Mouse (Mus musculus) thymus, adult 18-20 months (tissue): Measurements from ENCODE around the gene Dock1.

Experiments used
- DNase-seq, 2 experiments: peaks; one replicate each; pipeline ENCODE4 v3.0.0; 2022; ENCODE audit warnings: mixed read lengths in 2 of 2

The Dock1 gene

DNA sequence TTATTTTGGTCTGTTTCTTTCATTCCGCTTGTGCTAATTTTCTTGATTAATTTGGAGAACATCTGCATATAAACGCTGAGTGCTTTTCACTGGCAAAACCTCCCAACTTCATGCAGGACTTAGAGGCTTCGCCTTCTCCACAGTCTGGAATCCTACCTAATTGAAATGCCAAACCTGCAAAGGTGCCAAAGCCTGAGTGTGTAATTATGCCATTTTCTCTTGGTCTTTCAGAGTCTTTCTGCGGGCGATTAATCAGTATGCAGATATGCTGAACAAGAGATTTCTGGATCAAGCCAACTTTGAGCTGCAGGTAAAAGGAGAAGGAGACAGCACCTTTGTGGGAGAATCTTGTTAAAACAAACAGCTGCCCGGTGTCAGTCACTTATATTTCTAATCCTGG, 406.4 kb downstream of the Dock1 start:
- no peak for DNase-seq

DNA sequence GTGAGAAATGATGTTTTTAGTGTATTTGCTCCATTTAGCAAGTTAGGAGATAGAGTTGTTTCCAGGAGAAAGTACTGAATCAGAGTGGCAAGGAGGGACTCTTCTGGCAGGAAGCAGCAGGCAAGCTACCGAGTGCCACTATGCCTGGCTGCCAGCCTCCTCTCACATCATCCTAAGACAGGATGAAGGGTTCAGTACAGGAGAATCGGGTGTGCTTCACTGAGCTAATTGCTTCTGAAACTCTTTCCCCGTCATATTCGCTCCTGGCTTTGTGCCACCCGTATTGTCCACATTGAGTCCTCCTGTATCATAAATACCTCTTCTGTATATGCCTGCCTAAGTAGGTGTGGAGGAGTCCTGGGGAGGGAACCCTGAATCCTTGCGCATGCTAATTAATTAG, 406.9 kb downstream of the Dock1 start:
- DNase-seq: no peak

DNA sequence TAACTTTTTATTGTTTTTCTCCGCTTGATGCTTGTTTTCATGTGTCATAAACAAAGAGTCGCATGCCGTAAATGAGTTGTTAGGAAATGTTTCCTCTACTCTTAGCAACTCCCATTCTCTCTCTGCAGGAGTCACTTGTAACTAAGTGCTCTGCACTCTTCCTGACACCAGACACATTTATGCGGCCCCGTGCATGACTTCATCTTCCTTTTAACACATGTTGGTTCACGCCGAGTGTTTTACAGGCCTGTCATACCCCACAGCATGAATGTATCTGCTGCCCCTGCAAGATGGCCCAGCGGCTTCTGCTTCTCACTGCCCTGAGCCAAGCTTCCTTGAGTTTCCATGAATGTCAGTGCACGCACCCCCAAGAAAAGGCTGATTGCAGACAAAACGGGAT, 407.4 kb downstream of the Dock1 start:
- no peak for DNase-seq

DNA sequence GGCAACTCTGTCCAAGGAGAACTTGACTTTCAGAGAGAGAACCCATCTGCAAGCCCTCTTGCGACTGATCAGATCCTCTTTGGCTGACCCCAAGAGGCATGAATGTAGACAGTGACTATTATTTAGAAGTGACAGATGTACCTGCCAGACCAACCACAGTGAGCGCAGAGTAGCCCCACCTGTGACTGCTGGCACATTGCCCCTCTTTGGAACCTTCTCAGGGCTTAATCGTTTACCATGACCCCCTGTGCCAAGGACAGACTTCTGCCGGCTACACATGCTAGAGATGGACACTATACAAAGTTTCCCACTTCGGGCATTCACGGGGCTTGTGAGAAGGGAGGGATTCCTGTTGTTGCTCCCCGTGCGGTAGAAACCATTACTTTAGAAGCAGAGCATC, 413.0 kb downstream of the Dock1 start:
- DNase-seq: no peak

DNA sequence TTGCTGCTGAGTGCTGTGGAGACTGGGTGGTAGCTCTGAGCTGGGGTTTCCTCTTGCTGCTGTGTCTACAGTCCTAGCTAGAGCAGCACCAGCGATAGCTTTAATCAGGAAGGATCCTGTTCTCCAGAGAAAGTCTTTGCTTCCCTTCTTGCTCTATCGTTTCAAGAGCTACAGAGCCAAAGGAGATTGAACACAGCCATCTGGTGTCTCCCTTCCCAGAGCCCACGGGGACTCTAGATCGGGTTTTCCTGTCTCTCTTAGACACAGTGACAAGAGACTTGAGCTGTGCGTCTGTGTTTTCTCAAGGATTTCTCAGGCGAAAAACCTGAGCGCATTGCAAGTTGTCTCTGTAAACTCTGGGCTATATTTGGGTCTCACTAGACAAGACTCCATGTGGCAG, 413.6 kb downstream of the Dock1 start:
- no peak for DNase-seq

DNA sequence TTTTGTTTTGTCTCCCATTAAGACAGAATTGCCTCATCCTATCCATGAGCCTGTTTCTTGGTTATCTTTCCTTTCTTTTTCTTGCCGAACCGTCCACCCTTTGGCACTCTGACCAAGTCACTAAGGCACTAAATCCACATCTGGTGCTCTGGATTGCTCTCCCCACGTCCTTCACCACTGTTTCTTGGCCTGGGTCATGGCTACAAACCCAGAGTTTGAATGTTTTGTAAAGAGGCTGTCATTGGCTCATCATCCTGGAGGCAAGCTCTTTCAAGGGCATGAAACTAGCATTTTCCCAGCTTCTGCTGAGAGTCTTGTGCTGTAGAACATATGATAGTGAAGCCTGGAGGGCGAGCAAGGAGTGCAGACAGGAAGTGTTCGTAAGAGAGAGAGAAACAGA, 416.1 kb downstream of the Dock1 start:
- DNase-seq: no peak

DNA sequence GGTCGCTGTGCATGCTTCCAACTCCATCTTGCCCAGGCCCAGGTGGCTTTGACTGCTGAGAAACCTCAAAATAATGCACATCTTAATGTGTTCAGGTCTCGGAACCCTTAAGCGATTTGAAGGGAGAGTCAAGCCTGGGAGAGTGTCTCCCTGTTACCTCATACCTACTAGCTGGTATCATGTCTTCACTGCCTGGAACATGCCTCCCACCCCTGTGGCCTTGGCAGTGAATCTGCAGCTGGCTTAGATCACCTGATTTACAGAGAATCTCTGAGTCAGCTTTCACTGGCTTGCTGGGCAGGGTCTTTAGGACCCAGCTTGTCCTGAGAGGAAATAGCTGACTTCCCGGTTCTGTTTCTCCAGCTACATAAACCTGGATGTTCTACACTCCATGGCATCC, 419.2 kb downstream of the Dock1 start:
- no peak for DNase-seq

DNA sequence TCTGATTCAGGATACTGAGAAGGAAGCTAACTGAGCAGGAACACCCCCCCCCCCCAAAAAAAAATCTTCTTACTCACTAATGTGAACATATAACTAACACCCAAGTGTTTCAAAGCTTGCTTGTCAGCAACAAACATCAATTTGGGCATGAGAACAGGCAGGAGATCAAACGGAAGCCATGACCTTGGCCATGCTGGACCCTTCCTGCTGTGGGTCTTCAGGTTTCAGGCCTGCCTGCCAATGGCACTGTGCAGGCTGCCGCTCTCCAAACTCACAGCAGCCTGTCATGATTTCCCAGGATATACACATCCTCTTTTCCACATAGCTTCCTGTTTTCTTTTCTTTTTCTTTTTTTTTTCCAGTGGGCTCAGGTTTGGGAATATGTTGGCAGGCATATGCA, 423.4 kb downstream of the Dock1 start:
- no peak for DNase-seq

DNA sequence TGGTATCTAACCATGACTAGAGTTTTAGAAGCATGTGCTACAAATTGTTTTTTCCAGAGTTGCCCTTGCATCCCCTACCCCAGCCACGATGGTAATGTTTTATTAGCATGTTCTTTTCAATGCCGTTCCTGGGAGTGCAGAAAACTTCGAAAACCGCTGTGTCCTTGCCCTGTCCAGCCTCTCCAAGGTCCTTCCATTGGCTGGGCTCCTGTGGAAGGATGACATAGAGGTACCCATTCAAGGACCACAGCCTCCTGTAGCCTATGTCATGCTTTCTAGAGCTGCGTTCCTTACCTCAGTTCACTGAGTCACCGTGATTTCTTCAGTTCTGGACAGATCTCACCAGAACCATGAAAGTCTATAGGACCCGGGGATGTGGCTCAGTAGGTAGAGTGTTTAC, 431.5 kb downstream of the Dock1 start:
- no peak for DNase-seq

DNA sequence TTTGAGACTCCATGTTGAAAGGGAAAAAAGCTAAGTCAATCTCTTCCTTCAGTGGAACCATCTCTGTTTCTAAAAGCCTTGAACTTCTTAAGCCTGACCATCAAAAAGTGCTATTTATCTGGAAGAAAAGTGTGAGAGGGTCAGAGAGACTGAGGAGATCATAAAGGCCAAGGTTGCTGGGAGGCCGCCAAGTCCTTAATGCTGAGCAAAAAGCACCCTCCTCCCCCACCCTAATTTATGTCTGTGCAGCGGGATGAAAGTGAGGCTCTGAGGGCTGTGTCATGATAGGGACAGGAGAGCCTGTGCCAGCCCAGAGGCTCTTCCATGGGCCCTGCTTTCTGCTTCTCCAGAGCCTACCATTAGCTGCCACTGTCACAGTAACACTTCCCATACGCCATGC, 436.1 kb downstream of the Dock1 start:
- DNase-seq: no peak

DNA sequence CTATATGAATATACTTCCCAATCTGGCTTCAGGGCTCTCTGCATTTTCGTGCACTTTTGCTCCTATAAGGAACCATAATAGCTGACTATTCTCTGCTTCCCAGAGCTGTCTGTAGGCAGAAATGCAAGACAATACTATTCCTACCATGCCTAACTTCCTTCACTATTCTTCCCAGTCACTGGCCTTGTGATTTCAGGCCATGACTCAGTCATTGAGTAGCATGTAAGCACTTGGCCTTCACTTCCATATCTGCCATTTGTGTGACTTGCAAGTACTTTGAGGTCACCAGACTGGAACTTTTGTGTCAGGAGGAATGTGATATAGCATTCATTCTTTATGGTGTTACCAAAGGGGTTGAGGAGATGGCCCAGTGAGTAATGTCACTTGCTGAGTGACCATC, 439.9 kb downstream of the Dock1 start:
- DNase-seq: no peak

DNA sequence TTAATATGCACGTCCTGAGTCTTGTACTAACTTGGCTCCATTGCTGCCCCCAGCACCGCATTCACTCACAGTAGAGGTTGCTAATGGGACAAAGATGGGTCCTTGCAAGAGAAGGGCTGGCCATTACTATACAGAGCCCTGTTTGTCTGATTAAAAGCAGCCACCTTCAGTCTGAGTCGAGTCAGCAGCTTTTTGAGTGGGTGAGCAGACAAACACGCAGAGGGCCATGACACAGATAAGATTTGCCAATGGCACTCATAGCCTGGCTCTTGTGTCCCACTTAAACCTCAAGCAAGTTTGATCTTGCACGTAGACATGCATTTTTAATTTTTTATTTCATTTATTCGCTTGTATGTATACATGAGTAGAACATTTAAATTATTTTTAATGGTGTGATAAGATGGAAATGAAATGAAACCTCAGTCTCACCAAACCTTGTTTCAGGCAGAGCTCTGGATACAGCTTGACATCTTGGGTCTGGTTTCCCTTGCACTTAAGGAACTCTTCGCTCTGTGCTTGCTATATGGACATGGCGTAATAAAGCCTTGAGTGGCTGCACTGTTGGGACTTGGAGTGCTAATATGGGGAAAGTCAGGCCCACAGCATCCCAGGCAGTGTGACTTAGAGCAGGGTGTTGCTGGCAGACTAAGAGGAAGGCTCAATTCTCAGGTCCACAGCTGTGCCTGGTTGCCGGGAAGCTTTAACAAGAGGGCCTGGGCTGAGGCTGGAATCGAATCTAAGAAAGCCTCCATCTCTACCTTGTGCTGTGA, 455.0 kb downstream of the Dock1 start:
- DNase-seq: no peak

DNA sequence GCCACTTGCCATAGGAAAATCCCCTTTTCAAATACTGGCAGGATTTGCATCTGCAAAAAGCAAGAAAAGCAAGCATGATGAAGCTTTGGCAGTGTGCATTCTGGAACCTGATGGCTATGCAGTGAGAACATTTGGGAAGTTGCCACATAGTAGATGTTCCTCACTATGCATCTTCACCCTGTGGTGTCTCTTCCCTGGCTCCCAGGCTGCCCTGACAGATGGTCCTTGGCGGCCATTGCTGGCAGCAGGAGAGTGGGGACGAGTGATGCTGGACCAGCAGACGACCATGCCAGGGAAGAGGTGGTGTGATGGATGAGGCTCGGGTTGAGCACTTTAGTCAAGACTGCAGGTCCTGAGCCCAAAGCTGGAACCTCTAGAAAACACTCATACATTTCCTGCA, 462.0 kb downstream of the Dock1 start:
- no peak for DNase-seq

DNA sequence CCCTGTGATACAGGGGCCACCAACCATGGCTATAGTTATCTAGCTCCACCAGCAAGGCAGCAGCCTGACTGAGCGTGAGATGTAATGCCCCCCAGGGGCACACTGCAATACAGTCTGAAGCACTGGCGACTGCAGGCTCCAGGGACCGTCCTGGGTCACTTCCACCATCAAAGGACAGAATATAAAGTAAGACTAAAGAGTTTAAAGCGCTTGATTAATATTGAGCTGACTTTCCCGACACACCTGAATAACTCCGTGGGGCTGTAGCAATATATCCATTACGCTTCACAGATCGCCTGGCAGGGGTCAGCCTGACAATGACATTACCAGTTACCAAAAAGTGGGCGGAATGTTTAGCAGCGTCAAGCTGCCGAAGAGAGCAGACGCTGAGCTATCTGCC, 464.2 kb downstream of the Dock1 start:
- no peak for DNase-seq

DNA sequence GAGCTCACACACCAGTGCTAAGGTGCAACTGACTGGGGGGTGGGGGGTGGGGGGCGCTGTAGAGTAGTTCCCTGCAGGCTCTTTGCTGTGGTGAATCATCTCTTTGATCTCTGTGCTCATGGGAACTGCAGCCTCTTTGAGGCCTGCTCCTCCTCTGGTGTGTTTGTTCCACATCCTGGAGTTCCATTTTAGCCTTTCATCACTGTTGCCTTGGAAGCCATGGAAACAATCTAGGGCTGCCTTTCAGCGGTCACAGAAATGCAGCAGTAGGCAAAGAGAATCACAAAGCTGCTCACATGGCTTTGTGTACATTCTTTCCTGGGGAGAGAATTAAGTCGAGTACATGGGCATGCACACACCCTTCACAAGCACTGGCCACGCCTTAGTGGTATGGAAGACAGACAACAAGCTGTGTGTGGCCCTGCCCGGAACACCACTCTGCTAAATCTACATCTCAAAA, 468.7 kb downstream of the Dock1 start:
- DNase-seq: no peak

DNA sequence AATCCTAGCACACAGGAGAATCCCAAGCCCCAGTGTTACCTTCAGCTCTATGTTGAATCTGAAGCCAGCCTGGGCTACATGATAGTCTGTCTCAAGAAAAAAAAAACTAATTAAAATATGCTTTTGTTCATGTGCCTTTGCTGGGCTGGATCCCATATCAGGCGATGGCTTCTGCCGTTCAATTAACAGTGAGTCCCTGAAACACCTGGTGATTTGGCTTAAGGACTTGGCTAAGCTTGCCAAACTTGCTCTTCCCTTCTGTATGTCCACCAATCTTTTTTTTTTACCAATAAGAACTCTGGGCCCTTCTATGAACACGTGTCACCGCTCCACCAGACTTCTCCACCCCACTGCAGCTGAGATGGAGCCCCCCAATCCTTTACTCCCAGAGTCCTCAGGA, 474.3 kb downstream of the Dock1 start:
- DNase-seq: no peak

DNA sequence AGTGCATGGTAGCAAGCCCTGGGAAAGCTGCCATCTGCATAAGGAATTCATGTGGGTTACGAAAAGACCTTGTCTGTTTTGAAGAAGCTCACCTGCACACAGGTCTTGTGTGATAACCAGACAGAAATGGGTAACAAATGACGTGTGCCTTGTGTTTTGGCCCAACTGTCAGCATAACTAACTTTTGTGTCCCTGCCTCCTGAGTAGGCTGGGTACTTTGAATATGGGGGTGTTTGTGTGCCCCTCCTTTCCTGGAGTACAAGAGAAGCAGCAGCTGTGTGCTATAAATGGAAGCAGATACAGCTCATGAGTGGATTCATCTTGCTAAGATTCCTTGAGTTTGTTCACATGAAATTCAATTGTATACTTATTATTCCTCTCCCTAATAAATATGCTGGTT, 480.5 kb downstream of the Dock1 start:
- DNase-seq: no peak

DNA sequence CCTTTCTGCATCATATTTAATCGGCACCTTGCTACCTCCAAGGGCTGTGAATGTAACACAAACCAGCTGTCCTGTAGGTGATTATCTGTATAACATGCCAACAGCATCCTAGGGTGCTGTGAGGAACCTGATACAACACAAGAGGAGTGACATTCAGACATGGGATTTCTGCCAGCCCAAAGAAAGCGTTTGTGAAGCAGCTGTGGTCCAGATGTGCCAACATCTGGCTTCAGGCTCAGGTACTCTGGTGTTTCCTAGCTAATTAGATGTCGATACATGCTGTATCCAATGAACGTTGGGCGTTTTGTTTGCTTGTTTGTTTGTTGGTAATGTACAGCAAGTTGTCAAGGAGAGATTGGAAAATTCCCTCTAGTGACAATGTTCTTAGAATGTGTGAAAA, 487.1 kb downstream of the Dock1 start:
- no peak for DNase-seq

DNA sequence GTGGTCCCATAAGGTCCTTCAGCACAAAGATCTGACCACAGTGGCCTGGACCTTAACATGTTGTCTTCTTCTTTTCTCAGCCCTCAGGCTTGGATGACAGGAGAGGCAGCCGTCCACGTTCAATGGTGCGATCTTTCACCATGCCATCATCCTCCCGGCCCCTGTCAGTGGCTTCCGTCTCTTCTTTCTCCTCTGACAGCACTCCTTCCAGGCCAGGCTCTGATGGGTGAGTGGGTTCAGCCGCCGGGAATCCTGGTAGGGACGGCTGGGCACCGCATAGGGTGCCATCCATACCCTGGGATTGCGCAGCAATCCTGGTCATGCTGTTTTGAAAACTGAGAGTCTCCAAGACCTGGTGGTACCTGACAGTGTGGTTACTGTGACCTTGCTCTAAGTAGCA, 487.9 kb downstream of the Dock1 start:
- no peak for DNase-seq

DNA sequence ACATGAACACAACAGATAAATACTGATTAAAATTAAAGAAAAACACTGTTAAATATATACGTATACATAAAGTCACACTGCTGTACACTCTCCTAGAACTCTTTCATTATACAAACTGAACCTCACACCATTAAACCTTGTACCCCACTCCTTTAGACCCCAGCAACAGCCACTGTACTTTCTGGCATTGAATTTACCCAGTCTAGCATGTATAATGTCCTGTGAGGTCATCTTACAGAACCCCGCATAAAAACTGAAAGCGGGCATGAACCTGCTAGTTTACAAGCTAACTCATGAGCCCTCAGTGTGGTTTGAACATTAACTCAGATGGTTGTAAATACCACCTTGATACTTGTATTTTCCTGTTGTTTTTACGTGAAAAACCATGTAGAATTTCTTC, 489.2 kb downstream of the Dock1 start:
- DNase-seq: no peak

DNA sequence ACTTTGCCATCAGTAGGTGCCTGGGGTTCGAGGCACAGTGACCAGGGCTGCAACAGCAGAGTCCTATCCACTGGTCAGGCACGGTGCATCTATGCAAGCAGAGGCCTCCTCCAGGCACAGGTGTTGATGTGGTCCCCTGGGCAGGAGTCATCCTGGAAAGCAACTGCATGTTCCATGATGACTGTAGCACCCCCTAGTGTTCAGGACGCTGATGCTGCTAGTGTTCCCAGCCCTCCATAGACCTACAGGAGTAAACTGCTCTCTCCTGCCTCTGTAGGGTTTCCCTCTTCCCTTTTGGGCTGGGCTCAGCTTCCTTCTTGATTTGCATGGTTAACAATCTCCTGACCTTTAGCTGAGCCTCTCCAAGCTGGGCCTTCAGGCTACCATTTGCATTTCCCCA, 494.7 kb downstream of the Dock1 start:
- DNase-seq: no peak

DNA sequence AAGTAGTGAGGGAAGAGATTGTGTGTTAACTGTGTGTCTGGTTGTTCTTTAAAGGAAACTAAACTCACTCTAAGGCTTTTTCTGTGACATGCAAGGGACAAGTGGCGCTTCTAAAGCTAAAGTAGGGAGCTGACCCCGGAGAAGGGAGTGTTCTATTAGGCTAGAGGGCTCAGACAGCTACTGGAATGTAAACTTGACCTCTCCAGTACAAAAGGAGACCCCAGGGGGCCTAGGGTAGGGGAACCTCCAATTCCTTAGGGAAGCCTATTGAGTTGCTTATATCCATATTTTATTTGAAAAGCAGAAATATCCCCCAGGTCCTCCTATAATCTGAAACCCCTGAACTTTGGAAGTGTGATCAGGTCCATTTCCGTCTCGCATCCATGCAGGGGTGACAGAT, 499.5 kb downstream of the Dock1 start:
- DNase-seq: no peak

DNA sequence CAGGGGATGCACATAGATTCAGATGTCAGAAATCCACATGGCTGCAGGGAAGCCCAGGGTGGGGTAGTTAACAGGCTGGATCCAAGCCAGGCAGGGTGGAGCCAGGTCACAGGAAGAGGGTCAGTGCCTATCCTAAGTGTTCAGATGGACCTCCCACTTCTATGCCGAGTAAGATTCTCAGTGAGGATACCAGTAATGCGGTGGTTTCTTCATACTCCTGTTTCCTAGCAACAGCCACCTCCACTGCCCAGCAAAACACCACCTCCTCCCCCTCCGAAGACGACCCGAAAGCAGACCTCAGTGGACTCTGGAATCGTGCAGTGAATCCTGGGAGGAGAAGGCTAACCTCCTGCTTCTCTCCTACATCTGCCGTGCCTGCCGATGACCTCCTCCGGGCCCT, 501.8 kb downstream of the Dock1 start:
- no peak for DNase-seq

DNA sequence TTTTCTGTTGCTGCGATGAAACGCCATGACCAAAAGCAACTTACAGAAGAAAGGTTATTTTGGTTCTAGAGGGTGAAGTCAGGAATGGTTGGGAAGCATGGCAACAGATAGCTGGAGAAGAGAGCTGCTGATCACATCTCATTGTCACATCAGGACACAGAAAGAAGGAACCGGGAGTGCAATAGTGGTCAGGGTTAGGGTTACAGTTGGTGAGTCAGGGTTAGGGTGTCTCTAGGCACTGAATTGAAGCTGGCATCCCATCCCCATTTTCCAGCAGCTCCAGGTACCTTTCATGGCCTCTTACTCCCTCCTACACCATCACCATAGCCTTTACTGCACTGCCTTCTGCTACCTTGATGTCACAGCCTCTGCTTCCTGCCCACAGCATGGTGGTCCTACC, 523.7 kb downstream of the Dock1 start:
- DNase-seq: no peak

DNA sequence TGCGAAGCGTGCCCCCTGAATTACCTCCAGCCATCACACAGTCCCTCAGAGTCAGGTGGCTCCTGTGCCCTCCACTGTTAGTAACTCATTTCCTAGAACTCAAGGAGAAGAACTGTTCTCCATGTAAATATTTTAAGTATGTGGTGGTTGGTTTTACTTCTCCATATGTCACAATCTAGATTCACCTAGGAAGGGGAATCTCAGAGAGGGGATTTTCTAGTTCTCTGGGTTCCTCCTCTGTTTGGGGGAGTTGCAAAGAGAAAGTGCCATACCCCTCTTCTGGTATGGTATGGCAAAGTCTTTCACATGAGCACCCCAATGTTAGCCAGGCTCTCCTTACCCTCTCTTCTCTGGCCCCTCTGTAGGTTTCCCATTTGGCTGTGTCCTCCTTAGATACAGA, 525.2 kb downstream of the Dock1 start:
- no peak for DNase-seq

DNA sequence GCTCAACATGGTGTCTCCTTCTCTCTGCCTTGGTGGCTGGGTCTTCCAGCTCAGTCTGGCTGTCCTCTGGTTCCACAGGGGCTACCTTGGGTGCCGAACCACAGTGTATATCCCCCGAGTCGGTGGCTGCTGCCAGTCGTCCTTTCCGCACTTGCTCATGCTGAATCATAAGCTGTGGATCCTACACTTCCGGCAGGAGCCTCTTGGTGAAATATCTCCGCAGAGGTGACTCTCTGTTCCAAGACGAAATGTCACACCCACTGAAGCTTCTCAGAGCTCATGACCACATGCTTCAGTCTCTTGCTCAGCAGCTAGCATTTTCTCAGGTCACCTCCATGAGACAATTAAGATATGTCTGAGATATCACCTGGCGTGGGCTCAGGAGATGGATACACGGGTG, 526.4 kb downstream of the Dock1 start:
- no peak for DNase-seq
